Mouse (Mus musculus): ENCODE measurements around the gene Trpc4ap. TPM values are rescaled to one million over a fixed set of nuclear protein-coding genes. Genes with fewer than 3 reads are reported as not detected.

Trpc4ap gene
- polyA plus RNA-seq, 1 experiment from 2014 or later = 138 TPM

DNA sequence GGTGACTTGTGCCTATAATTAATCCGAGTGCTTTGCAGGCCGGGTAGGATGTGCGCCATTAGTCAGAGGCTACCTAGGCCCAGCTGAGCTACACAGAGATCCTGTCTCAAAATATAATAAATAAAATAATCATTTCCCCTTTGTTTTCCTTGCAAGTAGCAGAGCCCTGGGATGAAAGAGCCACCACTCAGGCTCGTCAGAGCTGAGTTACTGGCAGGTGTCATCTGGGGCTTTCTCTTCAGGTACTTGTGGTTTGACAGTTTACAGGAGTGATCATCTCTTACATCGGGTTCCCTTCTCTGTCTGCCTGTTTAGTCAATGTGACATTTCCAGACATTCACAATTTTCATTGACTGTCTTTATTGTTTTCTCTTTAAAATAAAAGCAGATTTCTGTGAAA lies 5.6 kb downstream of the Trpc4ap start:
- WGBS = 89% methylated on average over 5 of the region's 5 CpGs

DNA sequence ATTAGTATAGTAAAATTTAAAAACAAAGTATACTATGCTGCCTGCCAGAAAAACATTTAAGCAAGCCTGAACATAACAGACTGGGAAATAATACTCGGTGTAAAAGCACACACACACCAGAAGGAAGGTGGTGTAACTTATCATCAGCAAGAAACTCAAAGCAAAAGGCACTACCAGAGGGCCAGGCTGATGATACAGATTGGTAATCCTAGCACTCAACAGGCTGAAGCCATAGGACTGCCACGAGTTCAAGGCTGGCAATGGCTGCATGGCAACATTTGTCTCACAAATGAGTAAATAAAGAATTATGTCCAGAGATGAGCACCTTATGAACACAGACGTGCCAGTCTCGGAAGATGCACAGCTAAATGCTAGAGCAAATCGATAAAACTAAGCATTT lies 8.4 kb downstream of the Trpc4ap start:
- no peak for ATAC-seq (ENCODE audit: low FRiP score)
- WGBS = 91% methylated on average over 5 of the region's 5 CpGs
- peak; percentile 51 for DNase-seq (ENCODE audit: low spot score, missing footprints)

More for the DNA sequence above, 5.6 kb downstream of the Trpc4ap start:
- Histone ChIP-seq H3K4me2 (no peak overlapping the region), H3K27me3 (ENCODE audit: control insufficient read depth, insufficient read depth, low read length) (no peaks in the 10 kb centered on the region), H3K4me1 (ENCODE audit: control insufficient read depth, insufficient read depth, low read length) (peaks cover 12% of the 10 kb centered on the region), H3K9me3 (ENCODE audit: control insufficient read depth, low read length) (no peaks in the 10 kb centered on the region), H3K27ac (ENCODE audit: low read depth, low read length) (no peak overlapping the region), H3K9ac (ENCODE audit: low read length) (no peak overlapping the region), H3K36me3 (ENCODE audit: control insufficient read depth, insufficient read depth, low read length) (no peaks in the 10 kb centered on the region), H3K4me3 (ENCODE audit: low read depth, low read length) (no peak overlapping the region)
- no peak for DNase-seq (ENCODE audit: low spot score, missing footprints)
- ATAC-seq (ENCODE audit: low FRiP score) = no peak

DNA sequence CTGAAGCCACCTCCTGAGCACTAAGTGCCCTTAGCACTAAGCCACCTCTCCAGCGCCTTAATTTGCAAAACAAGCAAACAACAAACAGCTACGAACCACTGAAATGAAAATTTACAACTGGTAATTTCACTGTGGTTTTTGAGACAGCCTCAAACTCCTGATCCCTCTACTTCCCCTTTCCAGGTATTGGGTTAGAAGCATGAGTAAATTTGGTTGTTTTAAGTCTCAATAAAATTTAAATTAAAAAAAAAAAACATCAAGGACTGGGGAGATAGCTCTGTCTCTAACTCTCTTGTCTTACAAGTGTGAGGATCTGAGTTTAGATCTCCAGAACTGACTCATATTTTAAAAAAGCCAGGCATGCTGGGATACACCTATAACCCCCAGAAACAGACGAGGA lies 9.0 kb downstream of the Trpc4ap start:
- no peak overlapping the region for H3K27ac ChIP-seq (ENCODE audit: low read depth, low read length)
- DNase-seq (ENCODE audit: low spot score, missing footprints) = peak; percentile 33
- no peak overlapping the region for H3K4me2 ChIP-seq
- H3K9ac ChIP-seq (ENCODE audit: low read length) = no peak overlapping the region
- H3K4me3 ChIP-seq (ENCODE audit: low read depth, low read length) = no peak overlapping the region
- no peaks in the 10 kb centered on the region for H3K36me3 ChIP-seq (ENCODE audit: control insufficient read depth, insufficient read depth, low read length)
- H3K27me3 ChIP-seq (ENCODE audit: control insufficient read depth, insufficient read depth, low read length) = no peaks in the 10 kb centered on the region
- no peaks in the 10 kb centered on the region for H3K9me3 ChIP-seq (ENCODE audit: control insufficient read depth, low read length)
- no peaks in the 10 kb centered on the region for H3K4me1 ChIP-seq (ENCODE audit: control insufficient read depth, insufficient read depth, low read length)
- ATAC-seq (ENCODE audit: low FRiP score) = no peak
- WGBS = 69% methylated on average over 3 of the region's 3 CpGs

More for the DNA sequence above, 8.4 kb downstream of the Trpc4ap start:
- Histone ChIP-seq H3K27ac (ENCODE audit: low read depth, low read length) (no peak overlapping the region), H3K4me2 (no peak overlapping the region), H3K9me3 (ENCODE audit: control insufficient read depth, low read length) (no peaks in the 10 kb centered on the region), H3K27me3 (ENCODE audit: control insufficient read depth, insufficient read depth, low read length) (no peaks in the 10 kb centered on the region), H3K4me1 (ENCODE audit: control insufficient read depth, insufficient read depth, low read length) (no peaks in the 10 kb centered on the region), H3K9ac (ENCODE audit: low read length) (no peak overlapping the region), H3K4me3 (ENCODE audit: low read depth, low read length) (no peak overlapping the region), H3K36me3 (ENCODE audit: control insufficient read depth, insufficient read depth, low read length) (no peaks in the 10 kb centered on the region)

GRCm38 (mm10) chr2:155681874-155682273 lies 10.3 kb downstream of the Trpc4ap start:
- no peaks in the 10 kb centered on the region for H3K27me3 ChIP-seq (ENCODE audit: control insufficient read depth, insufficient read depth, low read length)
- no peaks in the 10 kb centered on the region for H3K4me1 ChIP-seq (ENCODE audit: control insufficient read depth, insufficient read depth, low read length)
- H3K36me3 ChIP-seq (ENCODE audit: control insufficient read depth, insufficient read depth, low read length) = no peaks in the 10 kb centered on the region
- ATAC-seq (ENCODE audit: low FRiP score) (no peak), DNase-seq (ENCODE audit: low spot score, missing footprints) (peak; percentile 12)
- H3K27ac ChIP-seq (ENCODE audit: low read depth, low read length) = no peak overlapping the region
- no peaks in the 10 kb centered on the region for H3K9me3 ChIP-seq (ENCODE audit: control insufficient read depth, low read length)
- no peak overlapping the region for H3K4me2 ChIP-seq
- no peak overlapping the region for H3K9ac ChIP-seq (ENCODE audit: low read length)
- H3K4me3 ChIP-seq (ENCODE audit: low read depth, low read length) = no peak overlapping the region
- WGBS = 92% methylated on average over 2 of the region's 2 CpGs

DNA sequence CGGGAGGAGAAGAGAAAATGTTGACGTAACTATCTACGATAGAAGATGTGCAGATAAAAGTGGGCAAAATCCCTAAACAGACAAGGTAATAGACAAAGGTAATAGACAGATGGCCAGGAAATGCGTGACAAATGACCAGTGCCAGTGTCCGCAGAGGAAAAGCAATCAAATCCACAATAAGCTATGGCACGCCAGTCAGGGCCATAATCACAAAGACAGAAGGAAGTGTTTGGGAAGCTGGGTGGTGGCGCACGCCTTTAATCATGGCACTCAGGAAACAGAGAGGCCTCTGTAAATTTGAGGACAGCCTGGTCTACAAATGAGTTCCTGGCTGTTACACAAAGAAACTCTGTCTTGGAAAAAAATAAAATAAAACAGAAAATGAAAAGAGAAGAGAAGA lies 11.0 kb downstream of the Trpc4ap start:
- no peak overlapping the region for H3K27ac ChIP-seq (ENCODE audit: low read depth, low read length)
- ATAC-seq (ENCODE audit: low FRiP score) = no peak
- H3K4me1 ChIP-seq (ENCODE audit: control insufficient read depth, insufficient read depth, low read length) = no peaks in the 10 kb centered on the region
- H3K9ac ChIP-seq (ENCODE audit: low read length) = no peak overlapping the region
- H3K36me3 ChIP-seq (ENCODE audit: control insufficient read depth, insufficient read depth, low read length) = no peaks in the 10 kb centered on the region
- no peaks in the 10 kb centered on the region for H3K9me3 ChIP-seq (ENCODE audit: control insufficient read depth, low read length)
- no peak overlapping the region for H3K4me2 ChIP-seq
- no peak overlapping the region for H3K4me3 ChIP-seq (ENCODE audit: low read depth, low read length)
- no peaks in the 10 kb centered on the region for H3K27me3 ChIP-seq (ENCODE audit: control insufficient read depth, insufficient read depth, low read length)
- DNase-seq (ENCODE audit: low spot score, missing footprints) = peak; percentile 61
- 87% methylated on average over 8 of the region's 8 CpGs for WGBS

DNA sequence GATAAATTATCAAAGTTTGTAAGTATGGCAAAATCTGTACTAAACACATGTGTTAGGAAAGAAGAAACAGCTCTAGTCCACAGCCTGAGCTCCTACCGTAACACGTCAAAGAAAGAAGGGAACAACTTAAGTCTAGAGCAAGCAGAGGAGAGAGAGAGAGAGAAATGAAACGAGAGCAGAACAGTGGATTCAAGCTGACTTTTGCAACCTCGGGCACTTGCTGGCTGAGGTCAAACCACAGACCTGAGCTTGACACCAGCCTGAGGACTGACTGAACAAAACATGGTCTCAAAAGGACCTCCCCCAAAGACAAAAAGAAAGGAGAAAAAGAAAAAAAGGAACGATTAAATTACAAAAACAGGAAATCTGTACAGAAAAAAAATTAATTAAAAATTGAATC lies 11.6 kb downstream of the Trpc4ap start:
- no peaks in the 10 kb centered on the region for H3K9me3 ChIP-seq (ENCODE audit: control insufficient read depth, low read length)
- ATAC-seq (ENCODE audit: low FRiP score) = no peak
- H3K4me2 ChIP-seq = no peak overlapping the region
- no peaks in the 10 kb centered on the region for H3K36me3 ChIP-seq (ENCODE audit: control insufficient read depth, insufficient read depth, low read length)
- DNase-seq (ENCODE audit: low spot score, missing footprints) = no peak
- H3K9ac ChIP-seq (ENCODE audit: low read length) = no peak overlapping the region
- H3K4me1 ChIP-seq (ENCODE audit: control insufficient read depth, insufficient read depth, low read length) = no peaks in the 10 kb centered on the region
- no peaks in the 10 kb centered on the region for H3K27me3 ChIP-seq (ENCODE audit: control insufficient read depth, insufficient read depth, low read length)
- WGBS = 80% methylated on average over 5 of the region's 5 CpGs
- H3K27ac ChIP-seq (ENCODE audit: low read depth, low read length) = no peak overlapping the region
- H3K4me3 ChIP-seq (ENCODE audit: low read depth, low read length) = no peak overlapping the region

- ATAC-seq (ENCODE audit: low FRiP score) = no peak
Observed at GRCm38 (mm10) chr2:155679586-155680110, 12.5 kb downstream of the Trpc4ap start.

GRCm38 (mm10) chr2:155675118-155675517 lies 17.1 kb downstream of the Trpc4ap start:
- Histone ChIP-seq H3K4me1 (ENCODE audit: control insufficient read depth, insufficient read depth, low read length) (no peaks in the 10 kb centered on the region), H3K27me3 (ENCODE audit: control insufficient read depth, insufficient read depth, low read length) (no peaks in the 10 kb centered on the region), H3K27ac (ENCODE audit: low read depth, low read length) (no peak overlapping the region), H3K36me3 (ENCODE audit: control insufficient read depth, insufficient read depth, low read length) (peaks cover 5% of the 10 kb centered on the region; the same call in 1 of the 2 replicates), H3K4me3 (ENCODE audit: low read depth, low read length) (no peak overlapping the region), H3K9ac (ENCODE audit: low read length) (no peak overlapping the region), H3K4me2 (no peak overlapping the region), H3K9me3 (ENCODE audit: control insufficient read depth, low read length) (no peaks in the 10 kb centered on the region)
- ATAC-seq (ENCODE audit: low FRiP score) = no peak
- DNase-seq (ENCODE audit: low spot score, missing footprints) = peak; percentile 8
- 82% methylated on average over 4 of the region's 4 CpGs for WGBS

More at GRCm38 (mm10) chr2:155679586-155680110, 12.5 kb downstream of the Trpc4ap start:
- no peak overlapping the region for H3K4me3 ChIP-seq (ENCODE audit: low read depth, low read length)
- WGBS = 89% methylated on average over 4 of the region's 4 CpGs
- H3K9me3 ChIP-seq (ENCODE audit: control insufficient read depth, low read length) = no peaks in the 10 kb centered on the region
- no peak overlapping the region for H3K9ac ChIP-seq (ENCODE audit: low read length)
- peak; percentile 45 for DNase-seq (ENCODE audit: low spot score, missing footprints)
- no peak overlapping the region for H3K27ac ChIP-seq (ENCODE audit: low read depth, low read length)
- H3K36me3 ChIP-seq (ENCODE audit: control insufficient read depth, insufficient read depth, low read length) = no peaks in the 10 kb centered on the region
- H3K4me2 ChIP-seq = no peak overlapping the region
- H3K4me1 ChIP-seq (ENCODE audit: control insufficient read depth, insufficient read depth, low read length) = no peaks in the 10 kb centered on the region
- H3K27me3 ChIP-seq (ENCODE audit: control insufficient read depth, insufficient read depth, low read length) = no peaks in the 10 kb centered on the region

DNA sequence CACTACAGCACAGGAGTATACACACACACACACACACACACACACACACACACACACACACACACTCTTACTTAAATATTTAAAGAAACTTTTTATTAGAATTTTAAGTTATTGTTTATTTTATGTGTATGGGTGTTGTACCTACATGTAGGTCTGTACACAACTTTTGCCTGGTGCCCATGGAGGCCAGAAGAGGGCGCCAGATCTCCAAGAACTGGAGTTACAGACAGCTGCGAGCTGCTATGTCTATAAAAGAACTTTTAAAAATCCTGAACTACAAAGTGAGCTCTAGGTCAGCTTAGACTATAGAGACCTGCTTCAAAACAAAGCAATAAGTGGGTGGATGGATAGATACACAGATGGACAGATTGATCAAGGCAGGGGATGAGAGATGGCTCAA lies 18.6 kb downstream of the Trpc4ap start:
- 36% methylated on average over 2 of the region's 2 CpGs for WGBS
- Histone ChIP-seq H3K27ac (ENCODE audit: low read depth, low read length) (no peak overlapping the region), H3K9ac (ENCODE audit: low read length) (no peak overlapping the region), H3K4me1 (ENCODE audit: control insufficient read depth, insufficient read depth, low read length) (no peaks in the 10 kb centered on the region), H3K4me2 (no peak overlapping the region), H3K36me3 (ENCODE audit: control insufficient read depth, insufficient read depth, low read length) (peaks cover 5% of the 10 kb centered on the region; the same call in 1 of the 2 replicates), H3K27me3 (ENCODE audit: control insufficient read depth, insufficient read depth, low read length) (no peaks in the 10 kb centered on the region), H3K4me3 (ENCODE audit: low read depth, low read length) (no peak overlapping the region), H3K9me3 (ENCODE audit: control insufficient read depth, low read length) (no peaks in the 10 kb centered on the region)
- ATAC-seq (ENCODE audit: low FRiP score) (no peak), DNase-seq (ENCODE audit: low spot score, missing footprints) (peak; percentile 84)
